Mouse (Mus musculus) hindbrain, embryonic 14.5 days (tissue): Measurements from ENCODE around the gene Muc4. TPM values are rescaled to one million over a fixed set of nuclear protein-coding genes. Genes with fewer than 3 reads are reported as not detected.

ENCODE experiments used
- ATAC-seq: fragments of 200-750 bp; cut with Nextera tagmentation; 2 replicates; pipeline ENCODE4 v1.8.0; 2017; ENCODE audit warnings: moderate number of reproducible peaks, mild to moderate bottlenecking, moderate TSS enrichment, moderate library complexity; ENCODE audit not compliant: low FRiP score
- DNase-seq: peaks from one replicate; pipeline ENCODE4 v3.0.0-alpha.2; 2015; ENCODE audit warnings: low spot score
- H3K27ac ChIP-seq: fragments of 300-500 bp; sonication (generic); 2 replicates; pipeline ENCODE4 v1.5.1; 2014; ENCODE audit warnings: mild to moderate bottlenecking, moderate library complexity
- H3K27me3 ChIP-seq: fragments of 300-500 bp; sonication (generic); 2 replicates; pipeline ENCODE4 v1.6.1; 2014; ENCODE audit warnings: mild to moderate bottlenecking, low read length, mixed read lengths; ENCODE audit not compliant: control insufficient read depth, insufficient read depth
- H3K36me3 ChIP-seq: fragments of 300-500 bp; sonication (generic); replicated peaks from 2 replicates; pipeline ENCODE4 v1.6.1; 2014; ENCODE audit not compliant: control insufficient read depth, insufficient read depth
- H3K4me1 ChIP-seq: fragments of 300-500 bp; sonication (generic); replicated peaks from 2 replicates; pipeline ENCODE4 v1.6.1; 2014; ENCODE audit warnings: antibody characterized with exemption, low read length, mixed read lengths; ENCODE audit not compliant: control insufficient read depth, insufficient read depth
- H3K4me2 ChIP-seq: fragments of 300-500 bp; sonication (generic); replicated peaks from 2 replicates; pipeline ENCODE4 v1.6.1; 2014; ENCODE audit warnings: mild to moderate bottlenecking, moderate library complexity
- H3K4me3 ChIP-seq: fragments of 300-500 bp; sonication (generic); replicated peaks from 2 replicates; pipeline ENCODE4 v1.5.1; 2014; ENCODE audit warnings: mild to moderate bottlenecking, low read length
- H3K9ac ChIP-seq: fragments of 300-500 bp; sonication (generic); 2 replicates; pipeline ENCODE4 v1.6.1; 2014
- H3K9me3 ChIP-seq: fragments of 300-500 bp; sonication (generic); 2 replicates; pipeline ENCODE4 v1.6.1; 2016; ENCODE audit warnings: low read length; ENCODE audit not compliant: control insufficient read depth
- WGBS: fragments of 180-500 bp; shearing (Covaris S2); extraction: QIAGEN DNeasy Blood & Tissue Kit; methylation state at CpG from one replicate; pipeline ENCODE4 v1.1.7; 2014; 5-methylcytosine and 5-hydroxymethylcytosine counted together
- polyA plus RNA-seq: library from polyadenylated mRNA; unstranded; fragments of >200 nt; fragmentation: Nextera tagmentation; extraction: Ambion mirVana; gene quantifications from 2 replicates; pipeline ENCODE4 v1.2.1, GENCODE M21; 2014

Gene Muc4
- polyA plus RNA-seq, 1 experiment from 2014 or later: not detected

DNA sequence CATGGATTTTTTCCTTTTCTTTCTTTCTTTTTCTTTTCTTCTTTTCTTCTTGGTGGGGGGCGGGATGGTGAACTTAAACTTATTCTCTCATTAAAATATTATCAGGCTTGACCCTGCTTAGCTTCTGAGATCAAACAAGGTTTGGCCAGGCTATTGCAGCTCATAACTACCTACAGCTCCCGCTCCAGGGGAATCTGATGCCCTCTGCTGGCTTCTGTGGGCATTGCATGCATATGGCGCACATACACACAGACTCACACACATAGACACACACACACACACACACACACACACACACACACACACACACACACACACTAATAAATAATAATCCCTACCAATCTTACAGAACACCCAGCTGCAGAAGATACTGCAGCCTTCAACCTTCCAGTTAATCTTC lies 30.1 kb upstream of the Muc4 start:
- no peak for DNase-seq
- 91% methylated on average over 3 of the region's 3 CpGs for WGBS

GRCm38 (mm10) chr16:32707111-32707823 lies 28.4 kb upstream of the Muc4 start:
- no peak overlapping the region for H3K9ac ChIP-seq
- DNase-seq (no peak), ATAC-seq (no peak)
- no peak overlapping the region for H3K4me2 ChIP-seq
- no peaks in the 10 kb centered on the region for H3K9me3 ChIP-seq
- H3K27me3 ChIP-seq: no peaks in the 10 kb centered on the region
- no peak overlapping the region for H3K4me3 ChIP-seq
- no peaks in the 10 kb centered on the region for H3K36me3 ChIP-seq
- WGBS: 77% methylated on average over 17 of the region's 17 CpGs
- no peak overlapping the region for H3K27ac ChIP-seq
- H3K4me1 ChIP-seq: no peaks in the 10 kb centered on the region

More for the DNA sequence above, 30.1 kb upstream of the Muc4 start:
- no peak overlapping the region for H3K4me3 ChIP-seq
- H3K36me3 ChIP-seq: no peaks in the 10 kb centered on the region
- no peak overlapping the region for H3K9ac ChIP-seq
- no peak overlapping the region for H3K4me2 ChIP-seq
- ATAC-seq: no peak
- H3K27me3 ChIP-seq: no peaks in the 10 kb centered on the region
- no peaks in the 10 kb centered on the region for H3K4me1 ChIP-seq
- H3K27ac ChIP-seq: no peak overlapping the region
- H3K9me3 ChIP-seq: no peaks in the 10 kb centered on the region

GRCm38 (mm10) chr16:32707824-32708456 lies 27.7 kb upstream of the Muc4 start:
- 75% methylated on average over 9 of the region's 9 CpGs for WGBS
- ATAC-seq: no peak

DNA sequence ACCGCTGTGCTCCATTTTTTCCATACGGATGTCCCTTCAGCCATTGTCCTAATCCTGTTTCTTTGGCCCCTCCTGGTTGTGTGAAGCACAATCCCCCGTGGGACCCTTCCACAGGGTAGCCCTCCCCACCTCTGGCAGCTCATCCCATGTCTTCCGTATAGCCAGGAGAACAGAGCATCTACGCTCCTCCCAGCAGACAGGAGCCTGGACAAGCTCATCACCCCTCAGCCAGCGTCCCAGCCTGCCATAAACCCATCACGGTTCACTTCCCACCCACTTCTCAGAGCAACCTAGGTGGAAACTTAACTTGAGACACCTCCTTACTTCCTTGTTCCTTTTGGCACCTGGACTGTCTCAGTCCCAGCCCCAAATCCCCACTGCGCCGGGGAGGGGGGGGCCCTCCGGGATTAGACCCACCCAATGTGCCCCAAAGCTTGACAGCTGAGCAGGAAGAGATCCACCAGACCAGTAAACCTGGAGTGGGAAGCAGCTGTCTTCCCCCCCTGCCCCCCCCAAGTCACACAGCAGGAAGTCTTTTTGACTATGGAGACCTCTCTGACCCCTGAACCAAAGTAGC lies 27.1 kb upstream of the Muc4 start:
- DNase-seq (no peak), ATAC-seq (no peak)
- H3K4me2 ChIP-seq: no peak overlapping the region
- no peaks in the 10 kb centered on the region for H3K9me3 ChIP-seq
- H3K4me3 ChIP-seq: no peak overlapping the region
- WGBS: 84% methylated on average over 10 of the region's 10 CpGs
- no peak overlapping the region for H3K9ac ChIP-seq
- H3K4me1 ChIP-seq: no peaks in the 10 kb centered on the region
- H3K27me3 ChIP-seq: no peaks in the 10 kb centered on the region
- no peaks in the 10 kb centered on the region for H3K36me3 ChIP-seq
- no peak overlapping the region for H3K27ac ChIP-seq

More at GRCm38 (mm10) chr16:32707824-32708456, 27.7 kb upstream of the Muc4 start:
- H3K36me3 ChIP-seq: no peaks in the 10 kb centered on the region
- H3K9ac ChIP-seq: no peak overlapping the region
- no peak overlapping the region for H3K4me2 ChIP-seq
- no peaks in the 10 kb centered on the region for H3K4me1 ChIP-seq
- H3K9me3 ChIP-seq: no peaks in the 10 kb centered on the region
- H3K4me3 ChIP-seq: no peak overlapping the region
- no peak overlapping the region for H3K27ac ChIP-seq
- DNase-seq: no peak
- H3K27me3 ChIP-seq: no peaks in the 10 kb centered on the region

- ATAC-seq: no peak
Measured at GRCm38 (mm10) chr16:32709116-32709515, 26.6 kb upstream of the Muc4 start.

DNA sequence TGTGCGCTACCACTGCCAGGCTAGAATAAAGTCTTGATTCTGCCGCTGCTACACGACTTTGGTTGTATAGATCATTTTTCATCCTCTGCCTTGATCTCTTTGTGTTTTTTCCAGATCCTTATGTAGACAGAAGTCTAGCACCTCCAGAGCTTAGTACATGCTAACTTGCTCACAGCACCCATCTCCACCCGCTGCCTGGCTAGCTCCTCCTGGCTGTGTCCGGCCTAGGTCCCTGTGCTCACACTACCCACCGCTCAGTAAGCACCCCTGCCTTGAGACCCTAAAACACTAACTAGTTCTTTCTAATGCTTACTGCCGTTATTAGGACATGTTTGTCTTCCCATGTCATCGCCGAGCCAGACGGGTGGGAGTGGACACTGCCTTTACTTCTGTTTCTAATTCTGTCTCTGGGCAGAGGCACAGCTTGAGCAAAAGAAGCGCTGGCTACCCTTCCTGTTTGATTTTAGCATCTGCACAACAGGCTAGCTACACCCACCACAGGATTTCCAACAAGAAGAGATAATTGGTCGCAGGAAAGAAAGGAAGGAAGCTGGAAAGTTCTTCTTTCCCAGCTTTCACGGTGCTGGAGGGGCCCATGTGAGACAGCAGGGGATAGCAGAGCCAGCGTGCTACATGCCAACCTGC lies 25.1 kb upstream of the Muc4 start:
- WGBS: 85% methylated on average over 14 of the region's 14 CpGs
- Histone ChIP-seq H3K9ac (no peak overlapping the region), H3K4me1 (no peaks in the 10 kb centered on the region), H3K36me3 (no peaks in the 10 kb centered on the region), H3K9me3 (no peaks in the 10 kb centered on the region), H3K4me2 (no peak overlapping the region), H3K27ac (no peak overlapping the region), H3K4me3 (no peak overlapping the region), H3K27me3 (no peaks in the 10 kb centered on the region)
- no peak for DNase-seq
- no peak for ATAC-seq

More at GRCm38 (mm10) chr16:32709116-32709515, 26.6 kb upstream of the Muc4 start:
- Histone ChIP-seq H3K27ac (no peak overlapping the region), H3K9ac (no peak overlapping the region), H3K4me2 (no peak overlapping the region), H3K36me3 (no peaks in the 10 kb centered on the region), H3K27me3 (no peaks in the 10 kb centered on the region), H3K9me3 (no peaks in the 10 kb centered on the region), H3K4me3 (no peak overlapping the region), H3K4me1 (no peaks in the 10 kb centered on the region)
- WGBS: 94% methylated on average over 8 of the region's 8 CpGs
- no peak for DNase-seq

- WGBS: 86% methylated on average over 11 of the region's 11 CpGs
Measured at GRCm38 (mm10) chr16:32712202-32712601, 23.5 kb upstream of the Muc4 start.

DNA sequence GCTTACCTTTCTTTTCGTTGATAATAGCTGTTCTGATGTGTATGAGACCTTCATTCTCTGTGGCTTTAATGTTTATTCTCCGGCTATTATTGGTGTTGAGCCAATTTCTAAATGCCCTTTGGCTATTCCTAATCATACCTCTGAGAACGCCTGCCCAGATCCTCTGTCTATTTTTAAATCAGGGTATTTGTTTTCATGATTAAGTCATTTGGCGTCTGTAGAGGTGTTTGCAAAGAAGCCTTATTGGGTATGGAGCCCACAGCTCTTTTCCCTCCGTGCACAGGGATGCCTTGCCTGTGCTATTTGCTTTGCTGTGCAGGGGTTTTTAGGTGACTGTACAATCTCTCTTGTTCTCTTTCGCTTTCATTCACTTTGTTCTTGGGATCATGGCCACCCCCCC lies 22.1 kb upstream of the Muc4 start:
- no peak for ATAC-seq
- no peak overlapping the region for H3K4me3 ChIP-seq
- 75% methylated on average over 6 of the region's 6 CpGs for WGBS
- no peaks in the 10 kb centered on the region for H3K36me3 ChIP-seq
- no peaks in the 10 kb centered on the region for H3K27me3 ChIP-seq
- no peak for DNase-seq
- H3K4me2 ChIP-seq: no peak overlapping the region
- H3K9me3 ChIP-seq: no peaks in the 10 kb centered on the region
- no peak overlapping the region for H3K27ac ChIP-seq
- H3K9ac ChIP-seq: no peak overlapping the region
- H3K4me1 ChIP-seq: no peaks in the 10 kb centered on the region

More at GRCm38 (mm10) chr16:32712202-32712601, 23.5 kb upstream of the Muc4 start:
- H3K4me3 ChIP-seq: no peak overlapping the region
- no peak overlapping the region for H3K27ac ChIP-seq
- no peak for DNase-seq
- no peaks in the 10 kb centered on the region for H3K36me3 ChIP-seq
- H3K27me3 ChIP-seq: no peaks in the 10 kb centered on the region
- no peaks in the 10 kb centered on the region for H3K4me1 ChIP-seq
- H3K9ac ChIP-seq: no peak overlapping the region
- no peaks in the 10 kb centered on the region for H3K9me3 ChIP-seq
- no peak for ATAC-seq
- H3K4me2 ChIP-seq: no peak overlapping the region

DNA sequence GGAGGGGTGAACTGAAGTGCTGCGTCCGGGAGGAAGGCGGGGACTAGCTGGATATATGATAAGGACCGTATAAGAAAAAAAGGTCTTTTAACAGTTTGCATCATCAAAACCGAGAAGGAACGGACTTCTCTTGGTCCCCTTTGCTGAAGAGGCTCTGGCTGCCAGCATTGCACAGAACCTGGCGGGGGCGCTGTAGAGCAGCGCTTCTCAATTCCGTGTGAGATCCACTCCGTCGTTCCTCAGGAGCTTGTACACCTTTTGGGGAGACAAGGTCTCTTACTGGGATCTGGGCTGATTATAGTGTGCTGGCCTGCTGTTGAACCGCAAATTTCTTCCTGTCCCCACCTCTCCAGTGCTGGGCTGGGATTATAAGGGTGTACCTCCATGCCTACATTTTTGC lies 20.3 kb upstream of the Muc4 start:
- no peak overlapping the region for H3K4me3 ChIP-seq
- H3K36me3 ChIP-seq: no peaks in the 10 kb centered on the region
- DNase-seq (no peak), ATAC-seq (no peak)
- no peaks in the 10 kb centered on the region for H3K4me1 ChIP-seq
- no peak overlapping the region for H3K4me2 ChIP-seq
- H3K9ac ChIP-seq: no peak overlapping the region
- no peaks in the 10 kb centered on the region for H3K27me3 ChIP-seq
- 32% methylated on average over 13 of the region's 13 CpGs for WGBS
- H3K9me3 ChIP-seq: no peaks in the 10 kb centered on the region
- H3K27ac ChIP-seq: no peak overlapping the region
